Mouse (Mus musculus) kidney, adult 11 months (tissue): Measurements from ENCODE around the gene Phlpp2.
A peak's percentile ranks its signal among the peaks of the same experiment; 100 is the strongest.

Experiments
- DNase-seq: peaks from one replicate; pipeline ENCODE4 v3.0.0; 2022

Phlpp2 gene

DNA sequence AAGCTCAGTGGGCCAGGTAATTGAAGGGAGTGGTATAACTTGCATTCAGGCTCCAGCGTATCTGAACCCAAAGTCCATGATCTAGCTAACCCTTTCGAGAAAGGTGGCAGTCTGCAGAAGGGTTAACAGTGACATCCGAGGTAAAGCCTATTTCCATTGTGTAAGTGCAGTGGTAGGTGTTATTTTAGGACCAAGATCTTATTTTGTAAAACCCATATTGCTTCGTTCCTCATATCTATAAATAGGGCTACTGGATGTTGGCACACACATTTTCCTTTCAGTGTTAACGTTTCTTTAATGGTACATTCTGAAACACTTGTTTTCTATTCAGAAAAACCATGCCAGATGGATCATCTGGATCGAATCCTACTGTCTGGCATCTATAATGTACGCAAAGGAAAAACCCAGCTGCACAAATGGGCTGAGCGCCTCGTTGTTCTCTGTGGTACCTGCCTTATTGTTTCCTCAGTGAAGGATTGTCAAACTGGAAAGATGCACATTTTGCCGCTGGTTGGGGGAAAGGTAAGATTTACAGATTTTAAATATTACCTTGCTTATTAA is 35.6 kb downstream of the Phlpp2 start:
- no peak for DNase-seq

DNA sequence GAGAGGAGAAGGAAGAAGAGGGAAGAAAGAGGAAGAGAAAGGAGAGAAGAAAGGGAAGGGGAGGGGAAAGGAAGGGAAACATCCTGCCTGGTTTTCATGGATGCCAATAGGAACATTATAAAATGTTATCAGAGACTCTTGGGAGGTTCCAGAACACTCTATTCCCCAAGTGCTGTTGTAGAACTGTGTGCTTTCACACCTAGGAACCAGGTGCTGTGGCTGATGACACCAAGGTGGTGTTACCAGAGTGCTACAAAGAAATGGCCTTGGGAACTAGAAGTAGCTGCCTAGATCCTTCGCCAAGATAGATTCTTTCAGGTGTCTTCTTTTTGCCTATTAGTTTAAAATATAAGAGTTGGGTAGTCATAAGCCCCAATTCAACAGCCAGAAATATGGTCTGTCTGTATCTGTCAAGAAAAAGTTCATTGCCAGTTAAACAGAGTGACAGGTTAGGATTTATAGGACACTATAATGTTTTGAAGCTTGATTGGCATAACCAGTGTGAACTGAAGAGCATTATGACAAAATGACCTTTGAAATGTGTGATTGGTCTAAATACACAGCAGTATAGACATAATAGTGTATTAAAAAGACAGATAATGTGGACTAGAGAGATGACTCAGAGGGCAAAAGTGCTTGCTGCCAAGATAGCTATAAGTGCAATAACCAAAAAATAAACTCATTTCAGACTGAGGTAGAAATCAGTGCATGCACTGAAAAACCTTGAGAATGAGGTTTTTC is 36.8 kb downstream of the Phlpp2 start:
- no peak for DNase-seq

DNA sequence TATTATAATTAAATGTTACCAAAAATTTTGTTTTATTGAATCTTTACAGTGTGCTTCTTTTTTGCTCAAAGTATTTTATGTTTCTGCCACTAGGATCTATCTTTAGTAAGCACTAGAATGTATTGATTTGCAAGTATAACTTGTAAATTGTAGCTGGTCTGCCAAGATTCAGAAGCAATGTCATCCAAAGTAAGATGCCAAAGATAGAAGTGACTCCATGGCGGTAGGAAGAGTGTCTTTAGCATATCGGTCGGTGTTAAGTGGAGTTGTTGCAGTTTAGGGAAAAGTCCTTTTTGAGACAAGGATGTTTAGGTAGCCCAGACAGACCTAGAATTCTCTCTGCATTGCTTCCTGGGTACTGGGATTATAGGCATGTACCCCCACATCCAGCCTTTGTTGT is 38.6 kb downstream of the Phlpp2 start:
- DNase-seq: no peak

DNA sequence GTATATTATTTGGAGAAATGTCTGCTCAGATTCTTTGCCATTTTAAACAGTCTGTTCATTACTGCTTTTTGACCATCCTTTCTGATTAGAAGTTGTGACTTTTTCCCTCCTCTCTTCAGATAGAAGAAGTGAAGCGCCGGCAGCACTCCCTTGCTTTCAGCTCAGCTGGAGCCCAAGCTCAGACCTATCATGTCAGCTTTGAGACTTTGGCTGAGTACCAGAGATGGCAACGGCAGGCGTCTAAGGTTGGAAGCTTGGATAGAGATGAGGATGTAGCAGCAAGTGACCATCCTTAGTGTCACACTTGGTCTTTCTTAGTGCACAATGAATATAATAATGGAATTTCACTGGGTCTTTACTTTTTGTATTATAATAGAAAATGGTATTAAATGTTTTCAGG is 39.0 kb downstream of the Phlpp2 start:
- DNase-seq: no peak

DNA sequence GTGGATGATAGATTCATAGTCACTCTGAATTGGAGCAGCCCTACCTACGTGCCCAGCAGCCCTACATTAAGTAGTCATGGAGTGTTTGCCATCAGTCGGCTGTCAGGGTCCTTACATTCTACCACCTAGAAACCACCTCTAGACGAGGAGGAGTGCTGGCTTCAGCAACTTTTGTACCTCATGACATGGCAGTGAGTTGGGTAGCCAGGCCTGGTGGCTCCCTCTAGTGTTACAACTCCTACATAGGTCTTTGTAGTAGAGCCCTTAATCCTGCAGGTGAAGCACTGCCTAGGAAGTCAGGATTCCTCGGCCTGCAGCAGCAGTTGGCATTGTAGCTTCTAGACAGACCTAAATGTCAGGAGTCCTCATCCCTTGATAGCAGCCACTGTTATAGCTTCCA is 48.9 kb downstream of the Phlpp2 start:
- peak; percentile 57 for DNase-seq

DNA sequence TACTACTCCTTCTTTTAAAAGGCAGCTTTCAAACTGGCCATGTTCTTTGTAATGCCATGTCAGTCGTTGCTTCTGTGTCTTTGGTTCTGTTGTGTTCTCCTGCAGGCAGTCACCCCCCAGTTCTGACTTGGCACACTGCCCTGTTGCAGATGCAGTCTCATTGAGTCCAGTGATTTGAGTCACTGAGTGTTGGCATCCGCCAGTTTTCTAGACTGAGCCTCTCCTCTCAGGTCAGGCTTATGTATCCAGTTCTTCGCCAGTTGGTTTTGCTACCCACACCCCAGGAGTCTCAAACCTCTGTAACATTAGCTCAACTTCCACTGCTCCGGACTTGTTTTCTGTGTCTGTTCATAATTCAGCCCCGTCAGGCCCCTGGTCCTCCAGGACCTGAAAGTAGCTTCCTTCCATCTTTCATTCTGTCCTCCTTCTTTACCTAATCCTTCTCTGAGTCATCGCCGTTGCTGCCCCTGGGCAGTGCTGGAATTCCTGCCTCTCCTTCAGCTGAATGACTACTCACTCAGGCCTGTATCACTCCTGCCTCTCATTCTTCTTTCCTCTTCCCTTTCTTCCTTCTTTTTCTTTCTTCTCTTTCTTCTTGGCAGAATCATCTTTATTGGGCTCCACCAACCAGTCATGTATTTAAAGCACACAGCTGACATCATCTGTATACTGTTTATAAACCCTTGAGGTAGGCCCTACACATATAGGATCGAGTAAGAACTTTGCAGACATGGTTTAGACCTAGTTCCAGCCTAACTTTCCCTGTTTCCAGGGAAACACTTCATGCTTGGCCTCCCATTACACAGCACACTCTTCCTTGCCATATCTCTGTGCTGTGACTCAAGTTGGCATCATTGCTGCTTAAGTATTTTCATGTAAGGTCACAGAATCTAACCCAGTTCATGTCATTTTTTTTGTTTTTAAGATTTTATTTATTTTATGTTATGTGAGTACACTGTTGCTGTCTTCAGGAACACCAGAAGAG is 52.4 kb downstream of the Phlpp2 start:
- no peak for DNase-seq

DNA sequence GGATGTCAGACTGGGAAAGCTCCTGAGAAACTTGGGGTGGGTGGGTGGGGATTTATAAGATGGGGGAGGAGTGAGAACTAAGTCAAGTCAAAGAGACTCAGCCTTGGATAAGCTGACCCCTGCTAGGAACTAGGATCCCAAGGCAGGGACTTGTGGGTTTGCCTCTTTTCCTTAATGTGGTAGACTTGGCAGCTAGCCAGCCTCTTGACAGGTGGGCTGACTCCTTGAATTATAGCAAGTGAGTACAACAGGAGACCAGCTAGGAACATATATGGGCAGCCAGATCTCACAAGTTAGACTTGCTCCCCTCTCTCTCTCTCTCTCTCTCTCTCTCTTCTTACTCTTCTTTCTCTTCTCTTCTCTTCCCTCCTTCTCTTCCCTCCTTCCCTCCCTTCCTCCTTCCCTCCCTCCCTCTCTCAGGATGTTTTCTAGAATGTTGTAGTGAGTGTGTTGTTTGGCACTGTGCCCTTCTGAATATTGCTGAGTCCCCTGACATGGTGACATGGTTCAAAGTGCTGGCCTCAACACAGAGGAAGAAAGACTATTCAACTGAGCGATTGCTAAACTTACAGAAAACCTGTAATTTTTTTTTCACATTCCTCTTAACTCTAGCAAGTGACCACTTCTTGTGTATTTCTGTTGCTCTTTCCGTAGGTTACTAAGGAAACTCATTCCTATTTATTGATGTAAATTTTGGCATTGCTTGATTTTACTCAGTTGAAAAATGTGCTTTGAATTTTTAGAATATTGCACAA is 73.4 kb downstream of the Phlpp2 start:
- DNase-seq: no peak

DNA sequence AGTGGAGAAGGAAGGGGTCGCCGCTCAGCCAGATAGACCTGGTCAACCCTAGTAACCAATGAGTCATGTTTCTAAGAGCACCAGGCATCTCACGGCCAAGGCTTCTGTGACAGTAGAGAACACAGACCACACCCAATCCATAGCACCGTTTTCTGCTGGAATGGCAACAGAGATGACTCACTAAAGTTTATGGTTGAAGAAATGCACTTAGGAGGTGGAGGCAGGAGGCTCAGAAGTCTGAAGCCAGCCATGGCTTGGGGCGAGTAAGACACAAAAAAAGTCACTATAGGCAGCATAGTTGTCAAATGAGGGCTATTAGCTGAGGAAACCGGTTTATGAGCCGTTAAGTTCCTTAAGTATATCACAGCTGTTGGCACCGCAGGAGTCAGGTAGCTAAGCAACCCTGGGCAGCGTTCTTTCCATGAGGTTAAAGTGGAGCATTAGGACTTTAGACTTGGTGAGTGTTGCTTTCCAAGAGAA is 76.9 kb downstream of the Phlpp2 start:
- peak; percentile 62 for DNase-seq

DNA sequence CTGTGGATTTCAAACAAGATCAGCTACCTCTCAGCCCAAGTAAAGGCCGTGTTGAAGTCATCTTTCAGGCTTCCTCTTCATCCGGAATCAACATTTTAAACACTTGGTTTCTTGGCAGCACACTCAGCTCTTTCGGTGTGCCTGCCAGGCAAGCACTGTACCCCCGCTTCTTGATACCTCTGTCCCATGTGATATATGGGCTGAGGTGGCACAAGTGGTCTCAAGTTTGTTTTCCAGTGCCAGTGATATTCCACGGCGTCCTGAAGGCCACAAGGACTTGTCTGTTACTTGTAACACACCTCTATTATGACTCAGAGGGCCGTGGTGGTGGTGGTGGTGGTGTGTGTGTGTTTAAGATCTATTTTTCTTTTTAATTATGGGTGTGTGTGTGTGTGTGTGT is 77.4 kb downstream of the Phlpp2 start:
- no peak for DNase-seq

DNA sequence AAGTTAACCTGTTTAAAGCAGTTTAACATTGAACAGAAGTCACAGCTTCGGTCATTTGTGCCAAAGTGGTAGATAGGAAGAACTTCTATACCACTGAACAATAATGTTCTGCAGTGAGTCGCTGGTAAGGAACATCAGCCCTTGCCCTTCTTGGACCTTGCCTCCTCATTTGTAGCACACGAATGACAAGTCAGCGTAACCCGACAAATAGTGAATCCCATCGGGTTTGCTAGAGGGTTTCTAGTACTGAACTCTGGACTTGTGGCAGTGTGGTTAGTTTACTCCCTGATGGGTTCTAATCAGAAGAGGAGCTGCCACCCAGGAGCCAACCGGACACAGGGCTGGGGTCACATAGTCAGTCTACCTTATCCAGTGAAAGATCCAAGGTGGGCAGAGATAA is 77.9 kb downstream of the Phlpp2 start:
- DNase-seq: peak; percentile 66

DNA sequence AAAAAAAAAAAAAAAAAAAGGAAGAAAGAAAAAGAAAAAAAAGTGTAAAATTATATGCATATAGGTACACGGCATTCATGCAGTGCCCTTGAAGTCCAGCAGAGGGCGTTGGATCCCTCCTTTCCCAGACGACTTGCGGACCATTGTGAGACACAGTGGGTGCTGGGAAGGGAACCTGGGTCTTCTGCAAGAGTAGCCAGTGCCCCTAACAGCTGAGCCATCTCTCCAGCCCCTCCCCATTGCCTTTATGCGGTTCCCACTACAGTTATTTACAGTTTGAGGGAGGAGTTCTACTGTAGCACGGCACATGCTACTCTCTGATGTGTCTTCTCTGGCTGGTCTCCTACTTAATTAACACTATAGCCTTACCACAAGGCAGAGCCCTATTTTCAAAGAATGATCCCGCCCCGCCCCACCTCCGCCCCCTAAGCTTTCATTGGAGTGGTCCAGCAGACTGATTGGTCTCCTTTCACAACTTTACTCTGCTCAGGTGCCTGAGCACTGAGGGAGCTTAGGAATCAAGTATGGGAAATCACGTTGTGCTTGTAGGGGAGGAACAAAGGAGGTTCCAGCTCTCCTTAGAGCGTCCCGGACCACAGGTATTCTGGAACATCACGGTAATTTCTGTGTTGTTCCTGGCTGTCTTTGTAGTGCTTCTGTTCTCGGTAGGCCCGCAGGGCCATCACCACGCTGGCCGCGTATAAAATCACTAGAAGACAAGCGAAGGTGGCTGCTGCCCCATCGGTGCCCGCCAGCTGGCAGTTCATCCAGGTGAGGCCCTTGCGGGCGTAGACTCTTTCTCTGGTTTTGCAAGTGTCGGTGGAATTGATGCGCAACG is 79.3 kb downstream of the Phlpp2 start:
- DNase-seq: no peak

DNA sequence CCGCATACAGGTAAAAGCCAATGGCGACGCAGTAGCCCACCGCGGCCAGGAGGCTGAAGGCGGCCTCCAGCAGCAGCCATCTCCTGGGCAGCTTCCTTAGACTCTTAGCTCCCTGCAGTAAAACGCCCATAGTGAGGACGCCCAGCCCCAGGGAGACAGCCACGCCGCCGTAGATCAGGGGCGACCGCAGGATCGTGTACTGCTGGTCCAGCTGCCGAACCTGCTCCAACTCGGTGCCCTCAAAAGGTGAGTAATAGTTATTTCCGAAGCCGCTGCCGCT is 79.9 kb downstream of the Phlpp2 start:
- no peak for DNase-seq

DNA sequence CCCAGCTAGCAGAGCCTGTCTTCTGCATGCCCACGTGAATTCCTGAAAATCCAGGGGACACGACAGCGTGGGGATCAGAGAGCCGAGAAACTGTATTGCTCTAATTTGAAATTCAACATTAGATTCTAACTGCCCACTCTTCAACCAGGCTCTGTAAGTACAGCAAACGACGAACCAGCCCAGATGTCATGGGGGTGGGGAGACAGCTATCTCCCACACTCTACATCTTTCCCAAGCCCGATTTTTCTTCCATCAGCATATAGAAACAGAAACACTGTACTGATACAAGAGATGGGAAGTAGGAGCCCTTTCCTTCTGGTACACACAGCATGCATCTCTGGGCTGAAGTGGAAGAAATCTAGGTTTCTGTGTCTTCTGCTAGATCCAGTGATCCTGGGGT is 83.8 kb downstream of the Phlpp2 start:
- DNase-seq: no peak

DNA sequence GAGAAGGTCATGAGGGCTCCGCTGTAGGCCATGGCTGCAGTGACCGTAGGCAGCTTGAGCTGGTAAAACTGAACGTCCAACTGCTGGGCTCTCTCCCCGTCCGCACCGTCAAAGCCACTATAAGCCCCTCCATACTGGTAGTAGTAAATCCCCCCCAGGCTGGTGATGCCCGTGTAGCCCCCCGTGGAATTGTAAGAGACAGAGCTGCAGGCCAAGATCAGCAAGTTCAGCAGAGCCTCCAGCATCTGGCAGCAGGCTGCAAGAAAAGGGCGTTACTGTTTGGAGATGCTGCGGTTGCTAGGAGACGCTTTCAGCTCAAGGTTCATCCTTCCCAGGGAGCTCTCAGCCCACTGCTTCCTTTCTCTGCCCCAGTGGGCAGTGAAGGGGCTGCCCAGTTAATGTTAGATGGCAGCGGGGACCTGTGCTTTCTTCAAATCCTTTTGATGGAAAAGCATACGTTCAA is 86.2 kb downstream of the Phlpp2 start:
- DNase-seq: no peak

DNA sequence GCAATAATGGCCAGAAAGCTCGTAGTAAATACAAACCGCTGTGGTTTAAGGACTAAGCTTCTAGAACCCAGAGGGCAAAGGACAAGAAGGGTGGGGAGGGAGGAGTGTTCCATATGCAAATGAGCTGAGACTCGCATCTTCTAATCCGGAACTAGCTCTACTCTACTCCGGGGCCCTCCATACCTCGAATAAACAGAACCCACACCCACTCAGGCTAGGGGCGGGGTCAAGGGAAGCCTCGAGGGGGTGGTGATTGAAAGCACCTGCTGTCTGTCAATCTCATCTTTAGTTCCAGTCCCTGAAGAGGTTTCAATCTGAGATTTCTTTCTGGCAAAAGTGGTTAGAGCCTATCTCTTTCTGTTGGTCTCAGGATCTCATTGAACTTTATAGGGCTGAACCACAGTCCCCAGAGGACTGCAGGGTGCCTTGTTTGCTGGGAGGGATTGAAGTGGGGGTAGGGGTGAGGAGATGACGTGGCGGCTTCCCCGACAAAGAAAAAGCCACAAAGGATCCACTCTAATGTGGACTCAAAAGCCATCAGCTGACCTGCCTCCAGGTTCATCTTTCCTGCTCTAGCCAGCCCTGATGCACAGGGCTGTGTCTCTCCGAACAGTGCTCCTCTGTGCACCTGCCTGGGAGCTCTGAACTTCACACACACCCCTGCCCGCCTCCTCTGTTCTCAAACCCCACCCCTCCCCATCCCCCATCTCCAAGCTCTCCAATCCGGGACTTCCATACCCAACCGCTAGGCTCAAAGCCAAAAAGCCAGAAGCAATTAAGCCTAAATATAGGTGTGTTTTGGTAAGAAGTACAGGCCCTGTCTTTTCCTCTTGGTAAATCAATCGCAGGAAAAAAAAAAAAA is 89.1 kb downstream of the Phlpp2 start:
- DNase-seq: peak; percentile 71

DNA sequence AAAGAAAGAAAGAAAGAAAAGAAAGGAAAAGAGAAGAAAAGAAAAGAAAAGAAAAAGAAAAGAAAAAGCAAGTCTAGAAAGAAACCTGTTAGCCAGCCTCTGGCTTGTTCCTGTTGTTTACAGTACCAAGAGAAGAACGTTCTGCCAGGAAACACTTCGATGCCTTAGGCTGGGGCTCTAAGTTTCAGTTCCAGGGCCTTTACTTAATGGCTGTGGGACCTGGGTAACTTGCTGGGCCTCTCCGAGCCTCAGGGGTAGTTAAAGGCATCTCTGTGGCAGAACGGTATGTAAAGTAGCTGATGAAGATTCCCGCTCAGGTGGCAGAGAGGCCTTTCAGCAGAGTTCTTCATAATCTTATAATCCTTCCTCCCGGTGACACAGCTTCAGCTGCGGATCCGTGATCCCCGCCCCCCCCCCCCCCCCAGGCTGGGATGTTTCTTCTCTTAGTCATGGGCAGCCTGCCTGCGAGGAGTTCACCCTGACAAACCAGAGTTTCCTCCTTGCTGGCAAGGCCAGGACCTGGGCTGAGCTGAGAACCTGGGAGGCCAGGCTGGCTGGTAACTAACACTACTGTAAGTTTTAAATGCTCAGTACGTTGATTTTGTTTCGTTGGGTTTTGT is 89.8 kb downstream of the Phlpp2 start:
- no peak for DNase-seq

DNA sequence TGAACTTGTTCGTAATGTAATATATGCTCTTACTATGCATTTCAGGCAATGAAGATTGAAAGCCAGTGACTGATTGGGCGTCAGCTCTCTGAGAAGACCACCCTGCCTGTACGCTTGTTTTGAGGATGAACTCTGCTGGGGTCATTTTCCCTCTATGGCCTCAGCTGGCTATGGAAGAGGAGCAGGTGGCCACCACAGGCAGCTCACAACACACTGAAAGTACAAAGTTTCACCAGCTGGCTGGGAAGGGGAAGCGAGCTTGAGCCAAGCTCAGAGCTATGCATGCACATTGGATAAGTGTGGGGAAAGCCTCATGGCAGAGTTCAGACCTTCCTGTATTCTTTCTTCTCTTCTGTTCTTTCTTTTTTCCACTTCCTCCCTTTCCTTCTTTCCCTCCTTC is 90.8 kb downstream of the Phlpp2 start:
- no peak for DNase-seq

DNA sequence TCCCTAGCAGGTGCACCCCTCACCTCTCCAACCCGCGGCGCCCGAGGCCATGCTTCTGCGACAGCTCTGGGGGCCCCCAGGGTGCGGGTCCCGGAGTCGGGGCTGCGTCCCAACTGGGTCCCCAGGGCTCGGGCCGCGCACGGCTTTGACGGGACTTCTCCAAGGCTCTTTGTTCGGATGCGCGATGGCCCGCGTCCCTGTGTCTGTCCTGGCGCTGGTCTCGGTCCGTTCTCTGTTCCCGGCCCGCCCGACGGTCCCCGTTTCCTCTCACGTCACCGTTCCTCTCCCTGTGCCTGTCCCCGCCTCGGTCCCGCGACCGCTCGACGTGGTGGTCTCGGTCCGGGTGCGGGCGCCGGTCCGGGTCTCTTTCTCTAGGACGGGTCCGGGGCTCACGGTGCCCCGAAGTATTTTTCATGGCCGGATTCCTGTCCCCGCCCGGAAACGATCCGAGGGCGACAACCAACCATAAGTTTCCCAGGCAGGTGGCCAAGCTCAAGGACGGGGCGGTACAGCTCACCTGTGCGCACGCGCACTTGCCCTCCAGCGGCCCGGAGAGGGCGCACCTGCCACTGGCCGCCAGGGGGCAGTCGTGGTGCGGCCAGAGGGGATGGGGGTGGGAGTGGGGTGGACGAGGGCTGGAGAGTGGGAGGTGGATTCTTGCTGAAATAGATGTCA is 93.5 kb downstream of the Phlpp2 start, which contains the start of gene Marveld3:
Marveld3 (minus strand) TSS at position 511 of the 675 bp plus-strand sequence.
- DNase-seq: peak; percentile 80

DNA sequence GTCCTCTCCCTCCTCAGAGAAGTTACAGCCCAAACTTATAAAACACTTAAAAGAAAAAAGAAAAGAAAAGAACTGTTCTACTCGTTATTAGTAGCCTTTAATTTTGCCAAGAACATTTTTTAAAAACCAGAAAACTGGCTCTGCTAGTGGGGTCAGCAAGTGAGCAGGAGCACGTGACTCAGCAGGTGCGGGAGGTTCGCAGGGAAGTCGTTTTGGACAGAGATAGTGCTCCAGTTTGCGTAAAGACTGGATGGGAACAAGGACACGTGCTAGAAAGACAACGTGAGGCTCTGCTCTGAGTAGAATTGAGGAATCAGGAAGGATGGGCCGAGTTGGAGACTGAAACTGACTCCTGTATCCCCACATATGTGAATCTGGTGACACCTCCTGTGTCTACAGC is 94.6 kb downstream of the Phlpp2 start:
- no peak for DNase-seq

DNA sequence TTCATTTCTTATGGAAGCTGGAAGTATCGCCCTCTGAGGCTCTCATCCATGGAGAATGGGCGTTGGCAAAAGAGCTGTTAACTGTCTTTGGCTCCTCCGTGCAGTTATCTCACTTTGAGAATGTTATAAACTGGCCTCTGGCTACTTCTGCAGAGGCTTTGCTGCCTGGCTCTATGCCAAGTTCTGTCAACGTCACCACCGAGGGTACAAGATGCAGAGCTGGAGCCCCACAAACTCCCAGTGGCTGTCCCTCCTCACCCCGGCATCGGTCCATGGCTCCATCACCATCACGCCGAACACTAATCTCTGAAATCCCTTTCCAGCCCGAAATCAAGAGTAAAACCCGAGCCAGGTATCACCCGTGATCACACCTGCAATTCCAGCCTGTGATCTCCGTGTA is 95.1 kb downstream of the Phlpp2 start:
- no peak for DNase-seq
